Mouse (Mus musculus): ENCODE results near the gene Rere.
"Not testable (repeated sequence)": the region's sequence is repeated elsewhere in the genome, so short reads cannot be mapped to it uniquely, and the experiment has no call there.

The Rere gene

GRCm38 (mm10) chr4:150581931-150582723 lies 300.7 kb downstream of the Rere start:
- no peak for DNase-seq (ENCODE audit: low spot score in 2 of 2)

GRCm38 (mm10) chr4:150582966-150583776 lies 301.7 kb downstream of the Rere start:
- peak in 1 of 2 experiments; percentile 14 for DNase-seq (ENCODE audit: low spot score in 2 of 2)

- no peak for DNase-seq (ENCODE audit: low spot score in 2 of 2)
Observed at GRCm38 (mm10) chr4:150583777-150584135, 302.3 kb downstream of the Rere start.

- no peak for DNase-seq (ENCODE audit: low spot score in 2 of 2)
Observed at GRCm38 (mm10) chr4:150585800-150586199, 304.4 kb downstream of the Rere start.

GRCm38 (mm10) chr4:150586275-150586674 lies 304.8 kb downstream of the Rere start:
- no peak for DNase-seq (ENCODE audit: low spot score in 2 of 2)

GRCm38 (mm10) chr4:150587597-150588299 lies 306.3 kb downstream of the Rere start:
- DNase-seq (ENCODE audit: low spot score in 2 of 2) = no peak

- no peak for DNase-seq (ENCODE audit: low spot score in 2 of 2)
Observed at GRCm38 (mm10) chr4:150588300-150588621, 306.8 kb downstream of the Rere start.

GRCm38 (mm10) chr4:150590621-150591282 lies 309.3 kb downstream of the Rere start:
- no peak for DNase-seq (ENCODE audit: low spot score in 2 of 2)

- no peak for DNase-seq (ENCODE audit: low spot score in 2 of 2)
Observed at GRCm38 (mm10) chr4:150591602-150592001, 310.2 kb downstream of the Rere start.

GRCm38 (mm10) chr4:150592087-150592486 lies 310.6 kb downstream of the Rere start:
- no peak for DNase-seq (ENCODE audit: low spot score in 2 of 2)

- no peak for DNase-seq (ENCODE audit: low spot score in 2 of 2)
Observed at GRCm38 (mm10) chr4:150593473-150594217, 312.2 kb downstream of the Rere start.

- DNase-seq (ENCODE audit: low spot score in 2 of 2) = no peak
Observed at GRCm38 (mm10) chr4:150594298-150594829, 312.9 kb downstream of the Rere start.

GRCm38 (mm10) chr4:150595071-150595470 lies 313.6 kb downstream of the Rere start:
- no peak for DNase-seq (ENCODE audit: low spot score in 2 of 2)

- DNase-seq (ENCODE audit: low spot score in 2 of 2) = no peak
Observed at GRCm38 (mm10) chr4:150595991-150596390, 314.5 kb downstream of the Rere start.

- no peak for DNase-seq (ENCODE audit: low spot score in 2 of 2)
Observed at GRCm38 (mm10) chr4:150598686-150599085, 317.2 kb downstream of the Rere start.

GRCm38 (mm10) chr4:150599119-150599992 lies 317.9 kb downstream of the Rere start:
- no peak for DNase-seq (ENCODE audit: low spot score in 2 of 2)

GRCm38 (mm10) chr4:150600503-150600902 lies 319.1 kb downstream of the Rere start:
- DNase-seq (ENCODE audit: low spot score in 2 of 2) = not testable (repeated sequence)

GRCm38 (mm10) chr4:150601489-150601888 lies 320.0 kb downstream of the Rere start:
- DNase-seq (ENCODE audit: low spot score in 2 of 2) = no peak

- no peak for DNase-seq (ENCODE audit: low spot score in 2 of 2)
Observed at GRCm38 (mm10) chr4:150603366-150604061, 322.1 kb downstream of the Rere start.
